Mouse (Mus musculus) intestine, embryonic 14.5 days (tissue): ENCODE measurements around the gene Slc38a2. TPM values are rescaled to one million over a fixed set of nuclear protein-coding genes. Genes with fewer than 3 reads are reported as not detected.

Experiments used
- ATAC-seq: fragments of 200-750 bp; cut with Nextera tagmentation; replicated peaks from 2 replicates; pipeline ENCODE4 v1.8.0; 2017; ENCODE audit warnings: low read depth, moderate number of reproducible peaks, moderate TSS enrichment, moderate library complexity; ENCODE audit not compliant: low FRiP score, low TSS enrichment
- DNase-seq: peaks from one replicate; pipeline ENCODE4 v3.0.0-alpha.2; 2018; ENCODE audit warnings: low spot score
- H3K27ac ChIP-seq: fragments of 300-500 bp; sonication (generic); 2 replicates; pipeline ENCODE4 v1.5.1; 2014; ENCODE audit warnings: low read depth, mild to moderate bottlenecking, control low read depth
- H3K27me3 ChIP-seq: fragments of 300-500 bp; sonication (generic); replicated peaks from 2 replicates; pipeline ENCODE4 v1.6.1; 2014; ENCODE audit warnings: low read length, control low read depth; ENCODE audit not compliant: control insufficient read depth, insufficient read depth
- H3K36me3 ChIP-seq: fragments of 300-500 bp; sonication (generic); 2 replicates; pipeline ENCODE4 v1.6.1; 2014; ENCODE audit warnings: low read length, control low read depth; ENCODE audit not compliant: control insufficient read depth, insufficient read depth
- H3K4me1 ChIP-seq: fragments of 300-500 bp; sonication (generic); replicated peaks from 2 replicates; pipeline ENCODE4 v1.6.1; 2014; ENCODE audit warnings: low read length, control low read depth, mixed read lengths; ENCODE audit not compliant: control insufficient read depth, insufficient read depth
- H3K4me2 ChIP-seq: fragments of 300-500 bp; sonication (generic); 2 replicates; pipeline ENCODE4 v1.6.1; 2014; ENCODE audit warnings: low read length
- H3K4me3 ChIP-seq: fragments of 300-500 bp; sonication (generic); 2 replicates; pipeline ENCODE4 v1.5.1; 2014; ENCODE audit warnings: low read depth, low read length, control low read depth, mixed read lengths
- H3K9ac ChIP-seq: fragments of 300-500 bp; sonication (generic); 2 replicates; pipeline ENCODE4 v1.6.1; 2014; ENCODE audit warnings: mild to moderate bottlenecking, low read length
- H3K9me3 ChIP-seq: fragments of 300-500 bp; sonication (generic); 2 replicates; pipeline ENCODE4 v1.6.1; 2016; ENCODE audit warnings: low read length, control low read depth; ENCODE audit not compliant: control insufficient read depth
- WGBS: fragments of 180-500 bp; shearing (Covaris S2); extraction: QIAGEN DNeasy Blood & Tissue Kit; methylation state at CpG from one replicate; pipeline ENCODE4 v1.1.7; 2014; 5-methylcytosine and 5-hydroxymethylcytosine counted together
- polyA plus RNA-seq: library from polyadenylated mRNA; unstranded; fragments of >200 nt; fragmentation: Nextera tagmentation; extraction: Ambion mirVana; gene quantifications from 2 replicates; pipeline ENCODE4 v1.2.1, GENCODE M21; 2014

Gene Slc38a2
- polyA plus RNA-seq, 1 experiment from 2014 or later: 129 TPM

DNA sequence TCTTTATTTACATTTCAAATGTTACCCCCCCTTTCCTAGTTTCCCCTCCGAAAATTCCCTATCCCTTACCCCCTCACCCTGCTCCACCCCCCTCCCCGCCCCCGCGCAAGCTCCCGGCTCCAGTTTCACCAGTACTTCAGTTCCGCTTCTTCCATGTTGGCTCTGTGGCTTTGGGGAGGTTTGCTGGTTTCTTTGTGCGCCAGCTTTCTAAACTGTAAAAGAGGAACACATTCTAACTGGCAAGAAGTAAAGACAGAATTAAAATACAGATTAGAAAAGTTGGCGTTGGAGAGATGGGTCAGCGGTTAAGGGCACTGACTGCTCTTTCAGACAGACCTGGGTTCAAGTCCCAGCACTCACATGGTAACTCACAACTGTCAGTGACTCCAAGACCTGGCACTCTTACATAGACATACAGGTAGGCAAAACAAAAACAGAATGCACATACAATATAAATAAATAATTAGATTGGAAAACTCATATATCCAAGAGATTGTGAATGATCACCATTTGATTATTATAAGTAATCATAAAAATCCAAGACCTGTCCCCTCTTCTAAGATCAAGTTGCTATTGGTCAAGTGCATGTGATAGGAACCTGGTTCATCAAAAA is 15.7 kb upstream of the Slc38a2 start:
- Histone ChIP-seq H3K9ac (no peak overlapping the region), H3K27me3 (no peaks in the 10 kb centered on the region), H3K4me3 (no peak overlapping the region), H3K9me3 (no peaks in the 10 kb centered on the region), H3K4me2 (no peak overlapping the region), H3K36me3 (no peaks in the 10 kb centered on the region), H3K27ac (no peak overlapping the region), H3K4me1 (peaks cover 7% of the 10 kb centered on the region)
- WGBS: 90% methylated on average over 9 of the region's 9 CpGs
- no peak for DNase-seq
- ATAC-seq: no peak

GRCm38 (mm10) chr15:96714676-96715016 is 15.1 kb upstream of the Slc38a2 start:
- DNase-seq (no peak), ATAC-seq (no peak)
- no peak overlapping the region for H3K4me3 ChIP-seq
- H3K4me1 ChIP-seq: peaks cover 7% of the 10 kb centered on the region
- no peak overlapping the region for H3K9ac ChIP-seq
- H3K9me3 ChIP-seq: no peaks in the 10 kb centered on the region
- H3K27me3 ChIP-seq: no peaks in the 10 kb centered on the region
- no peaks in the 10 kb centered on the region for H3K36me3 ChIP-seq
- H3K27ac ChIP-seq: no peak overlapping the region
- H3K4me2 ChIP-seq: no peak overlapping the region
- WGBS: 97% methylated on average over 3 of the region's 3 CpGs

- Histone ChIP-seq H3K4me3 (no peak overlapping the region), H3K4me2 (no peak overlapping the region), H3K36me3 (no peaks in the 10 kb centered on the region), H3K9ac (no peak overlapping the region), H3K27me3 (no peaks in the 10 kb centered on the region), H3K27ac (no peak overlapping the region), H3K9me3 (no peaks in the 10 kb centered on the region), H3K4me1 (peaks cover 9% of the 10 kb centered on the region)
- no peak for ATAC-seq
- DNase-seq: no peak
- WGBS: 93% methylated on average over 5 of the region's 7 CpGs
These were observed 14.5 kb upstream of the Slc38a2 start for GRCm38 (mm10) chr15:96713758-96714675.

DNA sequence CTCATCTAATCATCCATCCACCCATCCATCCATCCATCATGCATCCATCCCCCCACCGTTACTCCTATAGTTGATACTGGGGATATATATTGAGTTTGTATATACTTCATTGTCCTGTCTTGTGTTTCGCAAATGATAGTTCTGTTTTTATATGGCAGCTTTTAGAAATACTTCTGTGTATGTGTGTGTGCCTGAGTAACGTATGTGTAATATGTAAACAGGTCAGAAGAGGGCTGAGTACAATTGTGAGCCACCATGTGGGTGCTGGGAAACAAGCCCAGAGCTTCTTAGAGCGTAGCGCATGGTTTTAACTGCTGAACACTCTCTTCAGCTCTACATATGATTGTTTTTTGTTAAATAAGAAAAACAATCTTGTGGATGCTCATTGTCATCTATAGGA is 12.8 kb upstream of the Slc38a2 start:
- Histone ChIP-seq H3K9ac (no peak overlapping the region), H3K27ac (no peak overlapping the region), H3K4me2 (no peak overlapping the region), H3K27me3 (no peaks in the 10 kb centered on the region), H3K4me3 (no peak overlapping the region), H3K4me1 (peaks cover 12% of the 10 kb centered on the region), H3K9me3 (no peaks in the 10 kb centered on the region), H3K36me3 (no peaks in the 10 kb centered on the region)
- WGBS: 85% methylated on average over 5 of the region's 5 CpGs
- no peak for DNase-seq
- no peak for ATAC-seq

- DNase-seq: no peak
- Histone ChIP-seq H3K27me3 (no peaks in the 10 kb centered on the region), H3K4me3 (no peak overlapping the region), H3K27ac (no peak overlapping the region), H3K4me2 (no peak overlapping the region), H3K36me3 (no peaks in the 10 kb centered on the region), H3K9me3 (no peaks in the 10 kb centered on the region), H3K9ac (no peak overlapping the region), H3K4me1 (peaks cover 12% of the 10 kb centered on the region)
- 83% methylated on average over 11 of the region's 11 CpGs for WGBS
- ATAC-seq: no peak
These were observed 12.1 kb upstream of the Slc38a2 start for GRCm38 (mm10) chr15:96711664-96712063.

DNA sequence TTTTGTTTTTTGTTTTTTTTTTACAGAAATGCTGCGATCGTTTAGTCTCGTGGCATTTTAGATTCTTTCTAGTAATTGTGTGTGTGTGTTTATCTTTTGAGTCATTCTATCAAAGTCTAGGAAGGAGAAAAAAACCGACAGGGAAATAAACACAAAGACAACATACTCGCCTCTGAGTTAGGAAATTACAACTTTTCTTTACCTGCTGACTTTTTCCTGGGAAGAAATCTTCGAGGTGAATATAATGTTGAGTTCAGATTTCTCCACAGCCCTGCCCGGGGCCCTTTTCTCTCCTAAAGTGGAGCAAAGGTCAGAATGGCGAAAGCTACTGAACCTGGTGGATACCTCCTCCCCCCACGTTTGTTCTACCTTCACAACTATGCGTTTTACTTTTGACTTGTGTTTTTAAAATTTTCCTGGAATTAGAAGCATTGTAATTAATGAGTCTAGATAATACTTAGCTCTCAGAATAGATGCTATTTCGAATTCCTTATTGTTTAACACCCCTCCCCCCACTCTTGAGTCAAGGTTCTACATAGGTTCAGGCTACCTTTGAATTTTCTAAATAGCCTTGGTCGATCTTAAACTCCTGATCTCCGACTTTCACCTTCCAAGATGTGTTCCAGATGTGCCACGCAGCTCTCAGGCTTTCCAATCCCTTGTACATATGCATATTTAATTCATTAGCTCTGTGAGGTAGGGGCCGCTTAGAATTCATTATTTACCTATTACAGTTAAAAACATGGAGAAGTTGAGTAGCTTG is 11.0 kb upstream of the Slc38a2 start:
- Histone ChIP-seq H3K4me1 (peaks cover 12% of the 10 kb centered on the region), H3K27me3 (no peaks in the 10 kb centered on the region), H3K4me2 (peak overlapping the region; percentile 94), H3K27ac (peak overlapping the region; percentile 98), H3K9ac (peak overlapping the region; percentile 93), H3K9me3 (no peaks in the 10 kb centered on the region), H3K4me3 (peak overlapping the region; percentile 47), H3K36me3 (no peaks in the 10 kb centered on the region)
- WGBS: 35% methylated on average over 15 of the region's 15 CpGs
- no peak for ATAC-seq
- no peak for DNase-seq

DNA sequence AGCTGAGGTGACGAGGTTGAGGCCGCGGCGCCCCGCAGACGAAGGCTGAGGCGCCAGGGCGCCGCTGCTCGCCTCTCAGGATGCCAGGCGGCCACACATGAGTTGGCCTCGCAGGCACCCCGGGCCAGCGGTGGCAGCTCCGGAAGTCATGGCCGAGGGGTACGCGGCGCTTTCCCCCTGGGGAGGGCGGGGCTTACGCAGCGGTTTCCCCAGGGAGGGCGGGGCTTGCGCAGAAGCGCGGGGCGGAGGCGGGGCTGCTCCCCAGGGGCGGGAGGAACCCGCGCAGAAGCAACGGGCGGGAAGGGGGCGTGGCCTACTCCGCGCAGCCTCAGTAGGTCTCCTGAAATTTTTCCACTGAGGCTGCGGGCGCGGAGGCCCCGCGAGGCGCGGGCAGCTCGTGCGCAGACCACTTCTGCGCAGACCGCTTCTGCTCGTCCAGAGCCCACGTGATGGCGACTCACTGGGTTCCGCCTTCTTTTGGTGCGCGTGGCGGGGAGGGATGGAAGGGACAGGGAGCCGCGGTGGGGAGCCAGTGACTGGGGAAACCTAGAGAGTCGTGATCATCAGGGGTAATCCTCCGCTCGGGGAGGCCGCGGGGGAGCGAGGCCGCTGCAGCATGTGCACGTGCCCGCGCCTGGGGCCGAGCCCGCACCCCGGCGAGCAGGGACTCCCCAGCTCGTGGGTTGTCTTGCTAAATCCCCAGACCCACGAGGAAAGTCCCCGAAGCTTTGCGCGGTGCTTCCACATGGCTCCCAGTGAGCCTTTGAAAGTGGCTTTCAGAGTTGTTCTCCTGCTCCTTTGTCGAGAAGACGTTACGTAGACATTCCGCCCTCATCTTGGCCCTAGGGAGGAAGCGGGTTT is 10.2 kb upstream of the Slc38a2 start:
- H3K9ac ChIP-seq: peak overlapping the region; percentile 93
- 1% methylated on average over 77 of the region's 80 CpGs for WGBS
- peaks cover 12% of the 10 kb centered on the region for H3K4me1 ChIP-seq
- peak overlapping the region; percentile 94 for H3K4me2 ChIP-seq
- ATAC-seq: peak; percentile 93
- H3K9me3 ChIP-seq: no peaks in the 10 kb centered on the region
- peak overlapping the region; percentile 47 for H3K4me3 ChIP-seq
- H3K36me3 ChIP-seq: no peaks in the 10 kb centered on the region
- DNase-seq: peak; percentile 98
- H3K27me3 ChIP-seq: no peaks in the 10 kb centered on the region
- peak overlapping the region; percentile 98 for H3K27ac ChIP-seq

- H3K4me3 ChIP-seq: peak overlapping the region; percentile 47
- H3K9ac ChIP-seq: peak overlapping the region; percentile 67
- DNase-seq: peak; percentile 72
- ATAC-seq: peak; percentile 7; the same call in 1 of the 2 replicates
- peak overlapping the region; percentile 94 for H3K4me2 ChIP-seq
- no peaks in the 10 kb centered on the region for H3K27me3 ChIP-seq
- H3K9me3 ChIP-seq: no peaks in the 10 kb centered on the region
- H3K36me3 ChIP-seq: no peaks in the 10 kb centered on the region
- peaks cover 12% of the 10 kb centered on the region for H3K4me1 ChIP-seq
- H3K27ac ChIP-seq: peak overlapping the region; percentile 98
- 25% methylated on average over 14 of the region's 14 CpGs for WGBS
These were observed 9.5 kb upstream of the Slc38a2 start for GRCm38 (mm10) chr15:96708976-96709490.
